Mouse (Mus musculus) colon, adult 2 months (tissue): Measurements from ENCODE around the gene Fscn1. TPM values are rescaled to one million over a fixed set of nuclear protein-coding genes. Genes with fewer than 3 reads are reported as not detected.

ENCODE experiments used
- polyA plus RNA-seq: library from polyadenylated mRNA; depleted of rRNA; stranded (reverse); fragments of >200 nt; gene quantifications from 2 replicates; pipeline ENCODE4 v1.2.3, GENCODE M21; 2012; rRNA removed

The Fscn1 gene
- 26.9 and 27.0 TPM in 2 replicates for polyA plus RNA-seq

DNA sequence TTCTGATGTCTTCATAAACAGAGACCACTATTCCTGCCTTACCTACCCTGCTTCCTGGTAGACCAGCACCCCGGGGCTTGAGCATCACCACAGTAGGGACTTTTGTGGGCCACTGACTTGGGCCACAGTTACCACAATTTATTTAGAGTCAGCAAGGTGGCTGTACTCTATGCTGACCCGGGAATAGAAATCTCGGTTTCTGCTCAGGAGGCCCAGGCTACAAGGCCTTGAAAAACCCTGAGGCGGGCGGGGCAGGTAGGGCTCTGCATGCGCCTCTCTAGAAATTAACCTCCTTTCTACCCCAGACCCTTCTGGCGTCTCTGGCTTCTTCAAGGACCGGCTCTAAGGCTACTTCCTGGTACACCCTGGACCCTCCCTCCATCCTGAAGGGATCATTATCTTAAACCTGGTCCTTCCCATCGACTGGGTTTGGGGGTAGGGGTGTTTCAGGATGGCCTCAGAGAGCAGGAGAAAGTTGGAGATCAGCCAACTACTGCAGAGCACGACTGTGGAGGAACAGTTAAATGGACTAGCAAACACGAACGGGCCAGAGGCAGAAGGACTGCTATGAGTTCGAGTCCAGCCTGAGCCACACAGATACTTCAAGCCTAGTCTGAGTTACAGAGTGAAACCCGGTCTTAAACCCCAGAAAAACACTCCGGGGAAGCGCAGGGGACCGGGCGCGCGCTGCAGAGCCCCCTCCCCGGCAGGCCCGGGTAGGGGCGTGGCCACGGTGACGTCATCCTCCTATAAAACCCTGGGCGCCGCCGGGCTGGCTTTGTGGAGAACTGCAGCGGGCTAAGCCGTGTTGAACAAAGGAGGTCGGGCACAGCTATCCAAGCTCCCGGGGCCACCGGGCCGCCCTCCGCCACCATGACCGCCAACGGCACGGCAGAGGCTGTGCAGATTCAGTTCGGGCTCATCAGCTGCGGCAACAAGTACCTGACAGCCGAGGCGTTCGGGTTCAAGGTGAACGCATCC is at the start of gene Fscn1:
TSS of gene Fscn1 (plus strand) at position 768 of the 981 bp plus-strand sequence.

Other genes with a start within 250 kb of the Fscn1 start
- gene Tnrc18, start 142.7 kb upstream of the Fscn1 start, polyA plus RNA-seq, result 84.0 and 97.5 TPM in 2 replicates
- 31.4 and 34.1 TPM in 2 replicates for gene Fbxl18, start 64.9 kb upstream of the Fscn1 start, polyA plus RNA-seq
- gene Actb, start 53.6 kb upstream of the Fscn1 start, polyA plus RNA-seq, result 6,706 and 7,467 TPM in 2 replicates
- gene Rnf216, start 152.7 kb downstream of the Fscn1 start, polyA plus RNA-seq, result 22.9 and 25.7 TPM in 2 replicates
- gene Olfr718-ps1, start 187.2 kb downstream of the Fscn1 start, polyA plus RNA-seq, result not detected in 2 replicates
- gene Rbak, start 220.4 kb downstream of the Fscn1 start, polyA plus RNA-seq, result 2.7 and 2.8 TPM in 2 replicates
- not detected in 2 replicates for gene Spdye4b, start 220.7 kb downstream of the Fscn1 start, polyA plus RNA-seq